Mouse (Mus musculus): ENCODE results near the gene Sfxn1.

Gene Sfxn1

DNA sequence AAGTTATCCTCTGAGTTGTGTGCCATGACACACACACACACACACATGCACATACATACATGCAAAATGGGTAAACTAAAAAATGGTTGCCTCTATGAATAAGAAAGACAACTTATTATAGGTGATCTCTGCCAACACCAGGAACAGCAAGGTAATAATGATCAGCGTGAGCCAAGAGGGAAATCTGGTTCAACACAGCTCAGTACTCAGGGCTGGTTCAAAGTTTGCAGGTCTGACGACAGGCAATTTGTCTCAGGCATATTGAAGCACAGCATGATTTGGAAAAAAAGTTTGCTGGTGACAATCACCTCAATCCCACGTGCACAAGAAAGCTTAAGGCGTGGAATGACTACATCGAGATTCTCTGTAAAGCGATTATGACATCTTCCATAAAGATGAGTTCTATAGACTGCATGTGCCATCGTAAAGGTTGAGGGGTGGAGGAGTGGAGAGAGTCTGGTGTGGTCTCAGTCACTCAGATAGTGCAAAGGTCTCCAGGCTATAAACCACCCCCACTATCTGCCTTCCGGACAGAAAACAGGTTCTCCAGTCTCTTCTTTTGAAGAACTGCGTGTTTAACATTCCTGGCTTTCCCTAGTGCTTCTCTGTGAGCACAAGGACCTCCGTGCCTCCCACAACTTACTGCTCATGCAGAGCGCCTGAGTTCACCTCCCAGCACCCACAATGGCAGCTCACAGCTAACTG lies 6.0 kb downstream of the Sfxn1 start:
- DNase-seq = no peak

DNA sequence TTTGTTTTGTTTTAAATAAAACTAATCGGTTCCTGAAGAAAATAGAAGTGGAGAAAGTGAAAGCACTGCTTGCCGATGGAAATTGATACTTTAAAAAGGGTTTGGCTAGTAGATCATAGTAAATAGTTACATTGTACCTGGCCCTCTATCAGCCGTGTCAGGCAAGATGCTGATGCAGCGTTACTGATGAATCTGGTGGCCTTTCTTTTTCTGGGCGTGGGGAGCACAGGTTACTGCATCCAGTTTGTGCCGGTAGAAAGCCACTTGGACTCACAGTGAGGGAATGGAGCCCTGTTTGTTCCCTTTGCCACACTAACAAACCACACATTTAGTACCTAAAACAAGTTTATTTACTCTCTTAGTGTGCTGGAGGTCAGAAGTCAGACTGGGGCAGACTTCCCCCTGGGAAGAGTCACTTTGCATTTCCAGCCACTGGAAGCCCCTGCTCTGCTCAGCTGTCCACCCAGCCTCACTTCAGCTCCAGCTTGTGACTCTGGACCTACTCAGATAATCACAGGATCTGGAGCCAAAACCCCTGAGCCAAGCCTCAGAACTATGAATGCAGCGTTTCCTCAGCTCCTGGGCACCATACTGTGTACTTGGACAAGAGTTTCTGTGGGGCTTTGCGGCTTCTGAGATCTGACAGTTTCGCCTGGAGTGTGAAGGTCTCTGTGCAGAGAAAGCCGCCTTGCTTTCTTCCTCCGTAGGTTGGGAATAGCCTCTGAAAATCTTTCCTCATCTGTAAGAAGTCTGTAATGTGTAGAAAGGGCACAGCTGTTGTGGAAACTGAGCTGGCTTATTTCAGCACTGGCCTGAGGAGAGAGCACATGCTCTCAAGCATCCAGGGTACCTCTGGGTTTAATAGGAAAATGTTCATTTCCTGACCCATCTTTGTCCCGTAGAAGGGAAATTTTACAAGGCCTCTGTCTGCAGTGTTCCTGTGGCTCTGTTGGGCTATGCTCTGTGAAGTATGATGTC lies 8.4 kb downstream of the Sfxn1 start:
- DNase-seq = no peak

DNA sequence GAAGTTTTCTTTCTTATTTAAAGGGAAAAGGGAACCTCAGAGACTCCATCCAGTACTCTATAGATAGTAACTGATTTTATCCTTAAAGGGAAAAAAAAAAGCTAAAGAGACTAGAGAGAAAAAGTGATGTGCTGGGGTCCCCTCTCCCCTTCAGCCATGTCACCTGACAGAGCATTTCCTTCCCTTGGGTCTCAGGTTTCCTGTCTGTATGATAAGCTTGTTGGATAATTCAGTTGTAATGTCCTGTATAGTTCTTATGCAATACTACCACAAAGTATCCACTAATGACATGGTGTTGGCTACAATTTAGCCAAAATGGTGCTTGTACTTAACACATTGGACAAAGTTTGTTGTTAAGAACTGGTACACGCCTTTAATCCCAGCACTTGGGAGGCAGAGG lies 9.1 kb downstream of the Sfxn1 start:
- DNase-seq = no peak

DNA sequence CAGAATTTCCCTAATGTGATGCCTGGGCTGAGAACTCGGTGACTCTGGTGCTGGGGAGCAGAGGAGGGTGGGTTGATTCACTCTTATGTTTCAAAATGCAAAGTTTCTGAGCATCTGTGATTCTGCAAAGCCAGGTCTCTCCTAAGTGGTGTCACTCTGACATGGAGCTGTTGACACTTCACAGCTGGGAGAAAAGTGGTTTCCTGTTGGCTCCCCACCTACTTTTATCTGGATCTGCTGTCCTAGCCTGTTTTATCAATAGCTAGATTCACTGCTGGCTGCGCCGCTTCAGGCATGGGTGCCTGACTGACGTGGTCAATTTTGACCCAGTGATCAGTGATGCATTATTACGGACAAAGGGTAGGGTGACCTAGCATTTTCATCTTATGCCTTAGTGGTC lies 11.3 kb downstream of the Sfxn1 start:
- no peak for DNase-seq

- no peak for DNase-seq
Observed at GRCm38 (mm10) chr13:54084178-54084577, 12.5 kb downstream of the Sfxn1 start.

- DNase-seq = no peak
Observed at GRCm38 (mm10) chr13:54084826-54085225, 13.2 kb downstream of the Sfxn1 start.

- DNase-seq = no peak
Observed at GRCm38 (mm10) chr13:54085266-54085665, 13.6 kb downstream of the Sfxn1 start.

- no peak for DNase-seq
Observed at GRCm38 (mm10) chr13:54091719-54092118, 20.1 kb downstream of the Sfxn1 start.

DNA sequence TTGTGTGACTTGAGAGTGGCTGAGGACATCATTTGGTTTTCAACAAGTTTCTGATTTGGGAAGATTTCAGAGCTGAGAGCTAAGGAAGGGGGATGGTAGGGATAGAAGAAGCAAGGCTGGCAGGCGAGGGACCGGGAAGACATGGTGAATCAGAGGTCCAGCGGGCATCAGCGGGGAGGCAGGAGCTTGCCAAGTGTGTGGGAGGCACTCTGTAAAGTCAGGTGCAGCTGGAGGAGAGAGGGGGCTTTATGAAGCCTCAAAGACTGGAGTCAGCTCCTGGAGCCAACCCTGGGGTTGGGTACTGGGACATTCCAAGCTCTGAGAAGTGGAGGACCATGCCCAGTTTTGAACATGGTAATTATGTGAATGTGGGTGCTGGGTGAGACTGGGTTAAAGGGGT lies 22.7 kb downstream of the Sfxn1 start:
- DNase-seq = no peak

DNA sequence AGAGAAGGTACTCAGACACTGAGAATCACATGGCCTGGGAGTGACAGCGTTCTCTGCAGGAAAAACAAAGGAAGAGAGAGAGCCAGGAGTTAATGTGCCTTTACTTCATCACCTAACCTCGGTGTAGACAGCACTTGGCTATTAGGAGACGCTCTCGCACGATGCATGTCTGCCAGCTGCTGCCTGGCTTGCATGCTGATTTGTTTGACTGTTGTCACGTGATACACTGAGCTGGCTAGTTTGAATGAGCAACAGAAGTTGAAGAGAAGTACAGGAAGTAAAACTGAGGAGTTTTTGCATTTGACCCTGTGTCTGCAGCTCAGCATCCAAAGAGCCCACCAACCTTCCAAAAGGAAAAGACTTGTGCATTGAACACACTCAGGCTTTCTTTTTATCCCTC lies 23.3 kb downstream of the Sfxn1 start:
- DNase-seq = no peak

- no peak for DNase-seq
Observed at GRCm38 (mm10) chr13:54095721-54096120, 24.1 kb downstream of the Sfxn1 start.

GRCm38 (mm10) chr13:54097227-54097626 lies 25.6 kb downstream of the Sfxn1 start:
- DNase-seq = no peak

- no peak for DNase-seq
Observed at GRCm38 (mm10) chr13:54097797-54098196, 26.1 kb downstream of the Sfxn1 start.

- DNase-seq = no peak
Observed at GRCm38 (mm10) chr13:54101031-54101820, 29.6 kb downstream of the Sfxn1 start.

DNA sequence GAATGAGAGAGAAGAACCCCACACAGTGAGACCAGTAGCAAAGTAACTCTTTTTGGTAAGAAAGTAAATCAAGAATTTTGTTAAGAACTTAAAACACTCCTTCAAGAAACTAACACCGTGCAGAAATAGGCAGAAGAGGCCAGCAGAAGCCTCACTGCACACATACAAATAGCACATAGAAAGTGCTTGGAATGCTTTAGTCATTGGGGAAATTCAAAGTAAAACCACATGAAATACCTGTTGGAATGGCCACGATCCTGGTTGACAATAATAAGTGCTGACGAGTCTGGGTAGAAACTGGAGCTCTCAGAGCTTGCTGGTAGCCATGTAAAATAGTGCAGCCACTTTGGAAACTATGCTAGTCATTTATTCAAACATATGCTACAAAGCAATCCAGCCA lies 30.4 kb downstream of the Sfxn1 start:
- DNase-seq = no peak

- DNase-seq = no peak
Observed at GRCm38 (mm10) chr13:54103271-54103670, 31.6 kb downstream of the Sfxn1 start.

DNA sequence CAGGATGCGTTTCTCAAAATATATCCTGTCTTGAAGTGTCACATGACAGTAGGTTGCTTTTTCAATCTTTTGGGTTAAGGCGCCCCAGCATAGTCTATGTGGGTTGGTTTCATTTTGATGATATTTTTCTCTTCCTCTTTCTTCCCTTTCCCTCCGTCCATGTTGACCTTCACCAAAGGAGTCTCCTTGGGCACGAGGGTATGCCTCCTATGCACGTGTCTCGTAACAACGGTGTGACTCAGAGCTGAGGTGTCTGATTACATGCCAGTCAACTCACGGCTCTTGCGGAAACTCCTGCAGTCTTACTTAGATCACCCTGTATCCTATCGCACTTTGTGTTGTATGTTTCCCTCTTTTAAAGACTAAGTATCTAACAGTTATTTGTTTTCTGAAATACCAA lies 32.2 kb downstream of the Sfxn1 start:
- DNase-seq = no peak

GRCm38 (mm10) chr13:54113819-54114550 lies 42.3 kb downstream of the Sfxn1 start:
- peak; percentile 42 for DNase-seq

GRCm38 (mm10) chr13:54114931-54115330 lies 43.3 kb downstream of the Sfxn1 start:
- DNase-seq = no peak

- DNase-seq = no peak
Observed at GRCm38 (mm10) chr13:54115779-54116178, 44.1 kb downstream of the Sfxn1 start.

DNA sequence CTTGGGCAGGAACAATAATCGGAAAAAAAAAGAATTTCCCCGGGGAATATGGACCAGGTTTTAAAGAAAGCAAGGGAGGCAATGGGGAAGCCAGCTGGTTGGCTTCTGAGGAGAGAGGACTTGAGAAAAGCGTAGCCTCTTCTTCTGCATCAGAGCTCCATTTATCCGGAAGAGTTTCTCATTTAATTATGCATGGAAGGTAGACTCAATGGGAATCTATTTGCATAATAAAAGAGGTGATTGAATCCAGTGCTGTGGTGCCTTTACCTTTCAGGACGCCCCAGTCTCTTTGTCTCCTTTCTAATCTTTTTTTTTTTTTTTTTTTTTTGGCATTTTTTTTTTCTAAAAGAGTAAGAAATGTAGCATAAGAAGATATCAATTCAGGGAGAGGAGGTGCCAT lies 46.7 kb downstream of the Sfxn1 start:
- no peak for DNase-seq

- DNase-seq = no peak
Observed at GRCm38 (mm10) chr13:54137756-54138410, 66.2 kb downstream of the Sfxn1 start.

Measured in liver (tissue).